In the genomic region with DNA sequence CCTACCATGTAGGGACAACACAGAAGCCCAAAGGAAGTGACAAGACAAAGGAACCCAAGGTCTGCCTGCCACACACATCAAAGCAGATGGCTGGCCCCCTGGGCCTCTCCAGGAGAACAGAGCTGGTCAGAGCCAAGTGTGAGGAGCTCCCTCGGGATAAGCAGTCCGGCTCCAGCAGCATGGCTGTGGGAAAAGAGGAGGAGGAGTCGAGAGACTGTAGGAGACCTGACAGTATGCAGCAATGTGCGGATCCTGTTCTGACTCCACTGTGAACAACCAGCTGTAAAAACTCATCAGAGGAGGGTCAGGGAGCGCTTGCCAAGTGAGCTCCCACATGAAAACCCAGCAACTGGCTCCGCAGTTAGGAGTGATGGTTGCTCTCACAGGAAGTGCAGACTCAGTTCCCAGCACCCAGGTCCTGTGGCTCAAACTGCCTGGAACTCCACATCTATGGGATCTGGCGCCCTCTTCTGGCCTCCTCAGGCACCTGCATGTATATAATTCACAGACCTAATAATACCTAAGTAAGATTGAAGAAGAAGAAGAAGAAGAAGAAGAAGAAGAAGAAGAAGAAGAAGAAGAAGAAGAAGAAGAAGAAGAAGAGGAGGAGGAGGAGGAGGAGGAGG, we compare ENCODE assay signal across 16 mouse cellular contexts.
A peak's percentile ranks its signal among the peaks of the same experiment; 100 is the strongest.
DNase-seq lines count a peak whose midpoint lies in the region; ATAC-seq and TF ChIP-seq lines count a peak whose summit lies in the region.
"Had no signal": no experiment of that assay in that cellular context is flagged by ENCODE, and none has a peak within 500 bp of the region (broad histone marks: within the 10 kb centered on the region; RNA-seq: fewer than 3 reads in every experiment).

No protein-coding gene starts in this region.

- intact Hi-C loops in left cerebral cortex, adult 2 months (cut with DNase I) = no loop called here

- H3K36me3 ChIP-seq in heart, embryonic 11.5 days (ENCODE audit: control insufficient read depth, insufficient read depth, low read length) = no peaks in the 10 kb centered on the region; the same call in 1 of the 2 replicates
- H3K36me3 ChIP-seq in liver, postnatal 0 days (replicated peaks; ENCODE audit: insufficient read depth, low read length) = no peaks in the 10 kb centered on the region
- H3K36me3 ChIP-seq in kidney, embryonic 15.5 days = no peaks in the 10 kb centered on the region
- H3K36me3 ChIP-seq: embryonic facial prominence, embryonic 15.5 days; forebrain, embryonic 15.5 days; liver, embryonic 13.5 days had no signal

- WGBS in heart, embryonic 11.5 days (ENCODE audit: insufficient replicate concordance) = 83% methylated on average over 7 of the region's 7 CpGs
- WGBS in liver, postnatal 0 days (ENCODE audit: insufficient replicate concordance) = 77% methylated on average over 7 of the region's 7 CpGs
- 83% methylated on average over 7 of the region's 7 CpGs for WGBS in kidney, embryonic 15.5 days

- peak; percentile 37 to 55 for DNase-seq in heart, adult 18-20 months
- DNase-seq in liver, postnatal 0 days = no peak
- DNase-seq in liver = no peak
- DNase-seq in ES-CJ7 (ENCODE audit: low read depth, low spot score) = peak; percentile 45
- DNase-seq in left cerebral cortex, adult 2 months (ENCODE audit: extremely low spot score in 1 of 2, low spot score in 2 of 2) = no peak
- DNase-seq: cerebellum, postnatal 14 days; gastrocnemius, postnatal 36 days; liver, embryonic 13.5 days; right cerebral cortex, postnatal 25 days had no signal

- peaks cover 3% of the 10 kb centered on the region; the same call in 1 of the 2 replicates for H3K4me1 ChIP-seq in heart, embryonic 11.5 days (ENCODE audit: control insufficient read depth, insufficient read depth, low read length)
- peaks cover 7% of the 10 kb centered on the region for H3K4me1 ChIP-seq in liver, postnatal 0 days (ENCODE audit: insufficient read depth)
- peaks cover 35% of the 10 kb centered on the region for H3K4me1 ChIP-seq in kidney, embryonic 15.5 days
- H3K4me1 ChIP-seq: forebrain, embryonic 15.5 days; megakaryocyte, embryonic 14.5 days had no signal

- no peak for ATAC-seq in heart, embryonic 11.5 days (replicated peaks; ENCODE audit: insufficient number of reproducible peaks, low FRiP score, low TSS enrichment)
- ATAC-seq in liver, postnatal 0 days = no peak
- ATAC-seq in erythroid progenitor cell, adult 5-6 weeks (replicated peaks; ENCODE audit: low FRiP score, poor library complexity, severe bottlenecking) = 0 out of 2 replicates have a peak, but pooled peaks have one; percentile 34
- no peak for ATAC-seq in kidney, embryonic 15.5 days (replicated peaks; ENCODE audit: low FRiP score)
- ATAC-seq: forebrain, embryonic 15.5 days had no signal

- no peak overlapping the region for H3K4me3 ChIP-seq in heart, embryonic 11.5 days (ENCODE audit: low read depth, low read length)
- no peak overlapping the region for H3K4me3 ChIP-seq in liver, postnatal 0 days (ENCODE audit: low read depth, low read length)
- H3K4me3 ChIP-seq in left cerebral cortex, adult 2 months = no peak overlapping the region
- no peak overlapping the region for H3K4me3 ChIP-seq in kidney, embryonic 15.5 days (replicated peaks)
- H3K4me3 ChIP-seq: embryonic facial prominence, embryonic 15.5 days; forebrain, embryonic 15.5 days; liver, embryonic 13.5 days had no signal

- peaks cover 9% of the 10 kb centered on the region for H3K9me3 ChIP-seq in heart, embryonic 11.5 days (replicated peaks; ENCODE audit: control insufficient read depth, low read length)
- H3K9me3 ChIP-seq in liver, postnatal 0 days (ENCODE audit: low read length) = peaks cover 6% of the 10 kb centered on the region
- H3K9me3 ChIP-seq in kidney, embryonic 15.5 days (replicated peaks) = peaks cover 7% of the 10 kb centered on the region; the same call in 1 of the 2 replicates
- H3K9me3 ChIP-seq: embryonic facial prominence, embryonic 15.5 days had no signal

- H3K9ac ChIP-seq in heart, embryonic 11.5 days (ENCODE audit: low read depth, low read length) = no peak overlapping the region
- no peak overlapping the region for H3K9ac ChIP-seq in liver, postnatal 0 days (replicated peaks)
- H3K9ac ChIP-seq in kidney, embryonic 15.5 days = no peak overlapping the region
- H3K9ac ChIP-seq: embryonic facial prominence, embryonic 15.5 days; forebrain, embryonic 15.5 days; liver, embryonic 13.5 days had no signal

- TF ChIP-seq EP300 in liver, postnatal 0 days (IDR thresholded peaks at IDR 0.05; ENCODE audit: low read depth) = no peak

- no peaks in the 10 kb centered on the region for H3K27me3 ChIP-seq in heart, embryonic 11.5 days (ENCODE audit: control insufficient read depth, insufficient read depth, low read length)
- H3K27me3 ChIP-seq in liver, postnatal 0 days (ENCODE audit: insufficient read depth, low read length) = no peaks in the 10 kb centered on the region
- H3K27me3 ChIP-seq in kidney, embryonic 15.5 days = no peaks in the 10 kb centered on the region
- H3K27me3 ChIP-seq: CH12.LX; embryonic facial prominence, embryonic 15.5 days; forebrain, embryonic 15.5 days; liver, embryonic 13.5 days had no signal

- H3K4me2 ChIP-seq in heart, embryonic 11.5 days = no peak overlapping the region
- H3K4me2 ChIP-seq in liver, postnatal 0 days (ENCODE audit: low read depth, low read length) = no peak overlapping the region
- H3K4me2 ChIP-seq in kidney, embryonic 15.5 days = no peak overlapping the region
- H3K4me2 ChIP-seq: forebrain, embryonic 15.5 days; liver, embryonic 13.5 days had no signal

- peak; percentile 38 for TF ChIP-seq CTCF in liver, postnatal 0 days (IDR thresholded peaks at IDR 0.05; ENCODE audit: low read depth)
- no peak for TF ChIP-seq CTCF in left cerebral cortex, adult 2 months (IDR thresholded peaks at IDR 0.05)

- no peak overlapping the region for H3K27ac ChIP-seq in heart, embryonic 11.5 days (ENCODE audit: low read depth, low read length)
- no peak overlapping the region for H3K27ac ChIP-seq in liver, postnatal 0 days (ENCODE audit: low read depth)
- H3K27ac ChIP-seq in left cerebral cortex, adult 2 months = no peak overlapping the region
- H3K27ac ChIP-seq in kidney, embryonic 15.5 days = no peak overlapping the region
- H3K27ac ChIP-seq: forebrain, embryonic 15.5 days; liver, embryonic 13.5 days had no signal

Comparison
In these comparisons a context has a peak if more than half of its experiments do, and no peak if none do; other contexts are left out.
1. DNase-seq: peak in heart, adult 18-20 months (2 of 2) and ES-CJ7 (single experiment); none in liver, postnatal 0 days (single experiment), liver (single experiment) and left cerebral cortex, adult 2 months (0 of 2).